In the genomic region with DNA sequence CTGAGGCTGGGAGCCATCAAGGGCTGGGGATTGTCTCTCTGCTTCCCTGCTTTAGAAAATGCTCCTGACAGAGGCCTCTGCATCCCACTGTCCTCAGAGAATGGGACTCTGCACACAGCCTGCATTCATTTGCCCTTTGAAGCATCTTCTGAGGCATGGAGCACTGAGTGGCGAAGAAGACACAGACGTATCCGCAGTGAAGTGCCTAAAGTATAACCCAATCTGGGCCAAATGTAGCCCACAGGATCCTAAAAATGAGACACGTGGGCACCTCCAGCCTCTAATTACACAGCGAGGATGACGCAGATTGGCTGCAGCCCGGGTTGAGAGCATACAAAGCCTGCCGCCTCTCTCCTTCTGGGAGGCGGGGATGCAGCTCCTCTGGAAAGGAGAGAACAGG, we compare ENCODE assay signal across 10 mouse cellular contexts. TPM values are rescaled to one million over a fixed set of nuclear protein-coding genes. Genes with fewer than 3 reads are reported as not detected.
DNase-seq lines count a peak whose midpoint lies in the region; ATAC-seq lines count a peak whose summit lies in the region.
"Had no signal": no experiment of that assay in that cellular context is flagged by ENCODE, and none has a peak within 500 bp of the region (broad histone marks: within the 10 kb centered on the region; RNA-seq: fewer than 3 reads in every experiment).

No protein-coding gene starts in this region.

- no peaks in the 10 kb centered on the region for H3K4me1 ChIP-seq in forebrain, embryonic 11.5 days (replicated peaks; ENCODE audit: control insufficient read depth, insufficient read depth, low read length)
- H3K4me1 ChIP-seq in forebrain, embryonic 10.5 days, result peaks cover 16% of the 10 kb centered on the region
- peaks cover 8% of the 10 kb centered on the region for H3K4me1 ChIP-seq in hindbrain, embryonic 15.5 days (replicated peaks)
- 0 out of 2 replicates have a peak, but pooled peaks cover 6% of the 10 kb centered on the region for H3K4me1 ChIP-seq in midbrain, embryonic 14.5 days (ENCODE audit: control insufficient read depth, insufficient read depth, low read length)
- peaks cover 21% of the 10 kb centered on the region for H3K4me1 ChIP-seq in kidney, embryonic 15.5 days

- H3K36me3 ChIP-seq in forebrain, embryonic 11.5 days (ENCODE audit: control insufficient read depth, insufficient read depth, low read length), result no peaks in the 10 kb centered on the region
- H3K36me3 ChIP-seq in forebrain, embryonic 10.5 days (replicated peaks), result no peaks in the 10 kb centered on the region
- H3K36me3 ChIP-seq in hindbrain, embryonic 15.5 days, result no peaks in the 10 kb centered on the region
- H3K36me3 ChIP-seq in midbrain, embryonic 14.5 days (ENCODE audit: control insufficient read depth, insufficient read depth, low read length), result no peaks in the 10 kb centered on the region
- no peaks in the 10 kb centered on the region for H3K36me3 ChIP-seq in kidney, embryonic 15.5 days

- H3K9me3 ChIP-seq in forebrain, embryonic 11.5 days (ENCODE audit: control insufficient read depth, low read length), result no peaks in the 10 kb centered on the region
- no peaks in the 10 kb centered on the region for H3K9me3 ChIP-seq in forebrain, embryonic 10.5 days
- H3K9me3 ChIP-seq in hindbrain, embryonic 15.5 days, result no peaks in the 10 kb centered on the region
- no peaks in the 10 kb centered on the region for H3K9me3 ChIP-seq in midbrain, embryonic 14.5 days (ENCODE audit: control insufficient read depth, low read length)
- H3K9me3 ChIP-seq in kidney, embryonic 15.5 days (replicated peaks), result no peaks in the 10 kb centered on the region

- H3K4me3 ChIP-seq in forebrain, embryonic 11.5 days (ENCODE audit: low read depth, low read length), result no peak overlapping the region
- no peak overlapping the region for H3K4me3 ChIP-seq in forebrain, embryonic 10.5 days
- H3K4me3 ChIP-seq in hindbrain, embryonic 15.5 days, result no peak overlapping the region
- H3K4me3 ChIP-seq in midbrain, embryonic 14.5 days (replicated peaks; ENCODE audit: low read depth, low read length), result no peak overlapping the region
- H3K4me3 ChIP-seq in kidney, embryonic 15.5 days (replicated peaks), result no peak overlapping the region

- 65% methylated on average over 9 of the region's 9 CpGs for WGBS in forebrain, embryonic 11.5 days
- 65% methylated on average over 9 of the region's 9 CpGs for WGBS in forebrain, embryonic 10.5 days
- WGBS in hindbrain, embryonic 15.5 days, result 44% methylated on average over 9 of the region's 9 CpGs
- 40% methylated on average over 9 of the region's 9 CpGs for WGBS in midbrain, embryonic 14.5 days
- 60% methylated on average over 9 of the region's 9 CpGs for WGBS in kidney, embryonic 15.5 days

- H3K27me3 ChIP-seq in forebrain, embryonic 11.5 days (ENCODE audit: control insufficient read depth, insufficient read depth, low read length), result no peaks in the 10 kb centered on the region
- H3K27me3 ChIP-seq in forebrain, embryonic 10.5 days (ENCODE audit: poor library complexity, severe bottlenecking), result no peaks in the 10 kb centered on the region
- H3K27me3 ChIP-seq in hindbrain, embryonic 15.5 days, result no peaks in the 10 kb centered on the region
- H3K27me3 ChIP-seq in midbrain, embryonic 14.5 days (ENCODE audit: control insufficient read depth, insufficient read depth, low read length), result no peaks in the 10 kb centered on the region
- H3K27me3 ChIP-seq in kidney, embryonic 15.5 days, result no peaks in the 10 kb centered on the region

- H3K9ac ChIP-seq in forebrain, embryonic 11.5 days (ENCODE audit: low read length), result no peak overlapping the region
- H3K9ac ChIP-seq in hindbrain, embryonic 15.5 days, result no peak overlapping the region
- H3K9ac ChIP-seq in midbrain, embryonic 14.5 days (replicated peaks; ENCODE audit: low read length), result peak overlapping the region; percentile 20; the same call in 1 of the 2 replicates
- H3K9ac ChIP-seq in kidney, embryonic 15.5 days, result no peak overlapping the region

- intact Hi-C loops in heart, postnatal 25 days (cut with DNase I), result no loop called here

- H3K27ac ChIP-seq in forebrain, embryonic 11.5 days (ENCODE audit: low read depth, low read length), result no peak overlapping the region
- H3K27ac ChIP-seq in forebrain, embryonic 10.5 days, result no peak overlapping the region
- 0 out of 2 replicates have a peak overlapping the region, but pooled peaks have one; percentile 16 for H3K27ac ChIP-seq in hindbrain, embryonic 15.5 days (replicated peaks)
- H3K27ac ChIP-seq in midbrain, embryonic 14.5 days (replicated peaks; ENCODE audit: low read depth, low read length), result peak overlapping the region; percentile 37
- no peak overlapping the region for H3K27ac ChIP-seq in kidney, embryonic 15.5 days
- H3K27ac ChIP-seq: kidney, postnatal 0 days had no signal

- no peak overlapping the region for H3K4me2 ChIP-seq in forebrain, embryonic 11.5 days (ENCODE audit: low read depth, low read length, severe bottlenecking)
- no peak overlapping the region for H3K4me2 ChIP-seq in hindbrain, embryonic 15.5 days
- H3K4me2 ChIP-seq in midbrain, embryonic 14.5 days (ENCODE audit: low read length), result no peak overlapping the region
- no peak overlapping the region for H3K4me2 ChIP-seq in kidney, embryonic 15.5 days

- peak; percentile 39 for DNase-seq in forebrain, embryonic 11.5 days (ENCODE audit: low spot score)
- no peak for DNase-seq in forebrain, embryonic 10.5 days (ENCODE audit: extremely low spot score, low spot score)
- DNase-seq in adrenal gland, adult 2 months, result peak; percentile 26
- peak; percentile 58 for DNase-seq in midbrain, embryonic 14.5 days
- no peak for DNase-seq in heart, postnatal 25 days (ENCODE audit: low spot score)
- DNase-seq in urinary bladder, postnatal 25 days (ENCODE audit: low spot score), result no peak
- DNase-seq: cerebellum, adult 2 months had no signal

- no peak for ATAC-seq in forebrain, embryonic 11.5 days (replicated peaks; ENCODE audit: low FRiP score)
- peak; percentile 19; the same call in 1 of the 2 replicates for ATAC-seq in hindbrain, embryonic 15.5 days (ENCODE audit: low FRiP score, low read depth)
- no peak for ATAC-seq in midbrain, embryonic 14.5 days (ENCODE audit: low FRiP score, low TSS enrichment)
- no peak for ATAC-seq in kidney, embryonic 15.5 days (replicated peaks; ENCODE audit: low FRiP score)

RNA-seq across cellular contexts. Expression of a gene that starts 36.3 kb away (rescaled TPM):
- 52.7 and 54.1 TPM in 2 replicates for polyA plus RNA-seq in forebrain, embryonic 11.5 days (2014; fragmentation: Nextera tagmentation; extraction: Ambion mirVana)
- 44.7 and 45.2 TPM in 2 replicates for polyA plus RNA-seq in forebrain, embryonic 10.5 days (2016; fragmentation: Nextera tagmentation; extraction: Ambion mirVana)
- 10 to 100 TPM; 65.2 to 67.8 TPM for total RNA-seq in adrenal gland, adult 2 months (2021)
- polyA plus RNA-seq in adrenal gland, adult 2 months (2012; rRNA removed), result 2.4 and 2.8 TPM in 2 replicates
- 49.2 and 49.3 TPM in 2 replicates for polyA plus RNA-seq in hindbrain, embryonic 15.5 days (2015; fragmentation: Nextera tagmentation; extraction: Ambion mirVana)
- 48.3 and 51.1 TPM in 2 replicates for polyA plus RNA-seq in midbrain, embryonic 14.5 days (2014; fragmentation: Nextera tagmentation; extraction: Ambion mirVana)
- 57.7 and 59.9 TPM in 2 replicates for polyA plus RNA-seq in kidney, embryonic 15.5 days (2015; fragmentation: Nextera tagmentation; extraction: Ambion mirVana)
- total RNA-seq in heart, postnatal 25 days (2021), result 10 to 100 TPM; 36.1 to 38.0 TPM

Comparison
In these comparisons a context has a peak if more than half of its experiments do, and no peak if none do; other contexts are left out.
1. DNase-seq: peak in forebrain, embryonic 11.5 days (single experiment), adrenal gland, adult 2 months (single experiment) and midbrain, embryonic 14.5 days (single experiment); none in forebrain, embryonic 10.5 days (single experiment), heart, postnatal 25 days (single experiment) and urinary bladder, postnatal 25 days (single experiment).
2. H3K27ac ChIP-seq: peak in hindbrain, embryonic 15.5 days (single experiment) and midbrain, embryonic 14.5 days (single experiment); none in forebrain, embryonic 11.5 days (single experiment), forebrain, embryonic 10.5 days (single experiment) and kidney, embryonic 15.5 days (single experiment).
3. RNA of a gene that starts 36.3 kb away (polyA plus RNA-seq): 57.7 to 59.9 TPM in kidney, embryonic 15.5 days, 52.7 to 54.1 TPM in forebrain, embryonic 11.5 days, 48.3 to 51.1 TPM in midbrain, embryonic 14.5 days, 49.2 to 49.3 TPM in hindbrain, embryonic 15.5 days and 44.7 to 45.2 TPM in forebrain, embryonic 10.5 days; 2.4 to 2.8 TPM in adrenal gland, adult 2 months; every median in the first group is over 10 times any median in the second.